8 mouse cellular contexts compared by ENCODE assay signal in the genomic region with DNA sequence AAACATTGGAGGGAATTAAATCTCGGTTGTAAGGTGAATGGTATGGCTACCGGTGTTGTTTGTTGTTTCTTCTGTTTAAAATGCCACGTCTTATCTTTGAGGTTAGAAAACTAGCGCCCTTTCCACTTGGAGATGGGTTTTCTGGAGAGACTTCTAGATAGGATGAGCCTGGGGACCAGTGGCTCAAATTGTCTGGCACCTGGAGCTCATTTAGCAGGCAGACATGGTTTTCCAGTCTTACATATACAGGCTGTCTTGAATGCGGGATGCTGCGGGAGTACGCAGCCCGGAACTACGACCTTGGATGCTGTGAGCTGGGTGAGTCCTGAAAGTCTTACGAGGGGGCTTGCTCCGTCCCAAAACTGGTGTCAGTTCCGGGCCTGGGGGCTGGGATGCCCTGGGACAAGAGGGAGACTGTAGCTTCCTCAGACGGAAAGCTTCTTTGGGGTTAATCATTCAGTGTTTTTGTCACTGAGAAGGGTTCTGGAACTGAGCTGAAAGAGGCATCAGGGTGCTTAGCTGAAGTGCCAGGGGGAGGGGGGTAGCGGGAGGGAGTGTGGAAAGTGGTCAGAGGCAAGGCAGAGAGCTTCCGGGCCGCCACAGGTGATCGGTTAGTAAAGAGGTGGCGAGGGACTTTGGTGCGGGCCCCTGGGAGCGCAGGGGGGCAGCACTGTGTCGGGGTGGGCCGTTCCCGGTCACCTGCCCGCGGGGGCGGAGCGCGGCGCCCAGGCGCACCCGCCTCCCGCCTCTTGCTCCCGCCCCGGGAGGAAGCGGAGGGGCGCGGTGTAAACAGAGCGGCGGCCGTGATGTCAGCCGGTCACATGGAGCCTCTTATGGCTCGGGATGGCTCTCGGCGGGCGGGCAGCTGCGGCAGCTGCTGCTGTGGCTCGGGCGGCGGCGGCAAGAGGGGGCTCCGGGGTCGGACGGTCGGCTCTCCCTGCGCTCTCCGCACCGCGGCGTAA.
DNase-seq lines count a peak whose midpoint lies in the region; ATAC-seq and TF ChIP-seq lines count a peak whose summit lies in the region.

No protein-coding gene starts in this region.

- no peak for TF ChIP-seq CTCF in lung, embryonic 14.5 days (IDR thresholded peaks at IDR 0.05; ENCODE audit: low read depth)

- ATAC-seq in lung, embryonic 14.5 days (ENCODE audit: insufficient read depth) = peak; percentile 97
- ATAC-seq in neutrophil, adult 5-6 weeks (ENCODE audit: extremely low read depth, insufficient number of reproducible peaks, low FRiP score, poor library complexity, severe bottlenecking) = peak; percentile 36; the same call in 1 of the 2 replicates

- H3K9me3 ChIP-seq in lung, embryonic 14.5 days (ENCODE audit: low read depth, low read length) = no peaks in the 10 kb centered on the region

- H3K4me3 ChIP-seq in lung, embryonic 14.5 days (ENCODE audit: low read depth, low read length) = peak overlapping the region; percentile 68

- H3K9ac ChIP-seq in lung, embryonic 14.5 days = peak overlapping the region; percentile 67

- whole genome bisulfite sequencing in lung, embryonic 14.5 days = 1% methylated on average over 49 of the region's 59 CpGs

- DNase-seq in CD8-positive naive resting alpha-beta T cell, adult 2 months (ENCODE audit: low read depth in 2 of 2, low spot score in 2 of 2) = peak; percentile 83
- peak; percentile 89 for DNase-seq in cerebellum, adult 11-12 months
- DNase-seq in forelimb bud, embryonic 11.5 days (ENCODE audit: low read depth, low spot score) = peak; percentile 54
- peak; percentile 88 for DNase-seq in heart, postnatal 4 days
- DNase-seq in layer of hippocampus, adult 8-10 months (ENCODE audit: low spot score in 2 of 2) = peak; percentile 65 to 73
- peak; percentile 90 for DNase-seq in lung, embryonic 14.5 days
- DNase-seq in testis, postnatal 10 days (ENCODE audit: low spot score) = peak; percentile 79

- peaks cover 9% of the 10 kb centered on the region; the same call in 1 of the 2 replicates for H3K4me1 ChIP-seq in lung, embryonic 14.5 days (ENCODE audit: insufficient read depth)

- H3K27me3 ChIP-seq in lung, embryonic 14.5 days (ENCODE audit: insufficient read depth, low read length) = peaks cover 27% of the 10 kb centered on the region

- H3K27ac ChIP-seq in lung, embryonic 14.5 days (ENCODE audit: low read depth) = 0 out of 2 replicates have a peak overlapping the region, but pooled peaks have one; percentile 50

- H3K36me3 ChIP-seq in lung, embryonic 14.5 days (ENCODE audit: insufficient read depth) = no peaks in the 10 kb centered on the region

- H3K4me2 ChIP-seq in lung, embryonic 14.5 days = peak overlapping the region; percentile 98

Comparison
In these comparisons a context has a peak if more than half of its experiments do, and no peak if none do; other contexts are left out.
1. Peak in every context shown above with its lines: DNase-seq, ATAC-seq, H3K4me3 ChIP-seq and H3K27ac ChIP-seq.